Mouse (Mus musculus): ENCODE results near the gene B230118H07Rik.

- TF ChIP-seq BHLHE40 (IDR thresholded peaks at IDR 0.05; ENCODE audit: borderline replicate concordance, low read depth, low read length) (no peak), KAT2A (conservative IDR thresholded peaks at IDR 0.05; ENCODE audit: low read depth, low read length) (no peak), E2F4 (IDR thresholded peaks at IDR 0.05; ENCODE audit: borderline replicate concordance, low read depth, low read length) (no peak), UBTF (IDR thresholded peaks at IDR 0.05; ENCODE audit: borderline replicate concordance, insufficient read depth, low read depth, low read length) (no peak), CTCF (IDR thresholded peaks at IDR 0.05 in 2 of 3, conservative IDR thresholded peaks at IDR 0.05 in 1 of 3; ENCODE audit: control insufficient read depth in 1 of 3, insufficient read depth in 1 of 3, low read depth in 2 of 3, low read length in 3 of 3, poor library complexity in 1 of 3, severe bottlenecking in 1 of 3) (no peak), HCFC1 (IDR thresholded peaks at IDR 0.05; ENCODE audit: low read depth, low read length) (no peak)
Measured at GRCm38 (mm10) chr2:101618373-101618772, 31.0 kb downstream of the B230118H07Rik start.
